Mouse (Mus musculus) liver, embryonic 16.5 days (tissue): ENCODE results near the gene Klhl11. TPM values are rescaled to one million over a fixed set of nuclear protein-coding genes. Genes with fewer than 3 reads are reported as not detected.

Source experiments
- microRNA-seq: library from miRNA; unstranded; fragments of <30 nt; microRNA quantifications from one replicate; pipeline ENCODE4, GENCODE M21; 2016
- polyA plus RNA-seq: library from polyadenylated mRNA; unstranded; fragments of >200 nt; fragmentation: Nextera tagmentation; extraction: Ambion mirVana; gene quantifications from 2 replicates; pipeline ENCODE4 v1.2.1, GENCODE M21; 2015

Gene Klhl11
- polyA plus RNA-seq, 1 experiment from 2014 or later, result 1.7 TPM

Small RNAs within 50 kb of the gene (microRNA-seq; reads per million reads assigned to microRNA genes)
- gene Gm27374, result not detected
- 0.98 reads per million for gene Mir7116

Other genes starting within 250 kb of the Klhl11 start
- not detected in 2 replicates for gene Krt16, start 223.8 kb downstream of the Klhl11 start, polyA plus RNA-seq
- 0.18 and 0.22 TPM in 2 replicates for gene Krt17, start 211.7 kb downstream of the Klhl11 start, polyA plus RNA-seq
- not detected in 2 replicates for gene Krt42, start 202.9 kb downstream of the Klhl11 start, polyA plus RNA-seq
- 1,629 and 1,636 TPM in 2 replicates for gene Eif1, start 152.9 kb downstream of the Klhl11 start, polyA plus RNA-seq
- not detected in 2 replicates for gene Gast, start 138.3 kb downstream of the Klhl11 start, polyA plus RNA-seq
- gene Hap1, start 116.6 kb downstream of the Klhl11 start, polyA plus RNA-seq, result 0.27 and 0.42 TPM in 2 replicates
- gene Jup, start 75.0 kb downstream of the Klhl11 start, polyA plus RNA-seq, result 15.5 and 17.7 TPM in 2 replicates
- gene P3h4, start 57.9 kb downstream of the Klhl11 start, polyA plus RNA-seq, result 3.1 and 4.0 TPM in 2 replicates
- gene Fkbp10, start 57.0 kb downstream of the Klhl11 start, polyA plus RNA-seq, result 7.9 and 8.4 TPM in 2 replicates
- 14.9 and 16.0 TPM in 2 replicates for gene Nt5c3b, start 30.9 kb downstream of the Klhl11 start, polyA plus RNA-seq
- gene Klhl10, start 30.8 kb downstream of the Klhl11 start, polyA plus RNA-seq, result 0.07 TPM in 1 of 2 replicates, not detected in the other
- 114 and 120 TPM in 2 replicates for gene Acly, start 55.3 kb upstream of the Klhl11 start, polyA plus RNA-seq
- gene Ttc25, start 72.9 kb upstream of the Klhl11 start, polyA plus RNA-seq, result 0.06 and 0.11 TPM in 2 replicates
- 13.8 TPM in 2 replicates for gene Cnp, start 102.2 kb upstream of the Klhl11 start, polyA plus RNA-seq
- 18.1 and 19.7 TPM in 2 replicates for gene Nkiras2, start 146.5 kb upstream of the Klhl11 start, polyA plus RNA-seq
- gene Dnajc7, start 147.4 kb upstream of the Klhl11 start, polyA plus RNA-seq, result 56.8 and 60.9 TPM in 2 replicates
- gene Zfp385c, start 219.7 kb upstream of the Klhl11 start, polyA plus RNA-seq, result 0.05 TPM in 1 of 2 replicates, not detected in the other
- 1.9 and 2.2 TPM in 2 replicates for gene Dhx58, start 231.5 kb upstream of the Klhl11 start, polyA plus RNA-seq
- gene Kat2a, start 239.7 kb upstream of the Klhl11 start, polyA plus RNA-seq, result 9.9 and 12.0 TPM in 2 replicates
- gene Hspb9, start 241.1 kb upstream of the Klhl11 start, polyA plus RNA-seq, result 0.24 TPM in 1 of 2 replicates, not detected in the other